ENCODE assay signal across 13 mouse cellular contexts in genomic region chr10:94940786-94941185, GRCm38 (mm10). TPM values are rescaled to one million over a fixed set of nuclear protein-coding genes. Genes with fewer than 3 reads are reported as not detected.
DNase-seq lines count a peak whose midpoint lies in the region; ATAC-seq and TF ChIP-seq lines count a peak whose summit lies in the region.
"Had no signal": no experiment of that assay in that cellular context is flagged by ENCODE, and none has a peak within 500 bp of the region (broad histone marks: within the 10 kb centered on the region; RNA-seq: fewer than 3 reads in every experiment).

No protein-coding gene starts in this region.

- H3K4me2 ChIP-seq in liver, embryonic 11.5 days, result no peak overlapping the region
- peak overlapping the region; percentile 12; the same call in 1 of the 2 replicates for H3K4me2 ChIP-seq in forebrain, embryonic 11.5 days (ENCODE audit: low read depth, low read length, severe bottlenecking)
- no peak overlapping the region for H3K4me2 ChIP-seq in intestine, embryonic 16.5 days (ENCODE audit: low read depth, low read length)
- H3K4me2 ChIP-seq: embryonic facial prominence, embryonic 15.5 days had no signal

- H3K79me2 ChIP-seq in liver, adult 2 months (ENCODE audit: control insufficient read depth, insufficient read depth, low read length), result no peaks in the 10 kb centered on the region

- H3K27me3 ChIP-seq in liver, adult 2 months (ENCODE audit: control insufficient read depth, insufficient read depth, low read length), result peaks cover 19% of the 10 kb centered on the region
- H3K27me3 ChIP-seq in liver, embryonic 11.5 days (replicated peaks; ENCODE audit: control insufficient read depth, insufficient read depth, low read length), result peaks cover 19% of the 10 kb centered on the region
- peaks cover 5% of the 10 kb centered on the region; the same call in 1 of the 2 replicates for H3K27me3 ChIP-seq in forebrain, embryonic 11.5 days (ENCODE audit: control insufficient read depth, insufficient read depth, low read length)
- peaks cover 40% of the 10 kb centered on the region for H3K27me3 ChIP-seq in intestine, embryonic 16.5 days (replicated peaks; ENCODE audit: control insufficient read depth, insufficient read depth, low read length)

- no peak for ATAC-seq in liver, embryonic 11.5 days (replicated peaks; ENCODE audit: low FRiP score)
- no peak for ATAC-seq in forebrain, embryonic 11.5 days (replicated peaks; ENCODE audit: low FRiP score)
- ATAC-seq in intestine, embryonic 16.5 days, result no peak
- ATAC-seq: activated CD4-positive, CD25-positive, alpha-beta regulatory T cell, adult 4 months had no signal

- TF ChIP-seq CTCF in liver, adult 2 months (IDR thresholded peaks at IDR 0.05; ENCODE audit: low read depth, low read length), result no peak

- H3K9me3 ChIP-seq in liver, embryonic 11.5 days (ENCODE audit: control insufficient read depth, low read length), result no peaks in the 10 kb centered on the region
- no peaks in the 10 kb centered on the region for H3K9me3 ChIP-seq in forebrain, embryonic 11.5 days (ENCODE audit: control insufficient read depth, low read length)
- H3K9me3 ChIP-seq in intestine, embryonic 16.5 days (ENCODE audit: control insufficient read depth, low read length), result no peaks in the 10 kb centered on the region
- H3K9me3 ChIP-seq: embryonic facial prominence, embryonic 15.5 days; liver, embryonic 13.5 days had no signal

- no peak overlapping the region for H3K4me3 ChIP-seq in liver, adult 2 months (ENCODE audit: insufficient read depth, low read depth, low read length)
- H3K4me3 ChIP-seq in liver, embryonic 11.5 days (ENCODE audit: low read depth, low read length), result no peak overlapping the region
- no peak overlapping the region for H3K4me3 ChIP-seq in forebrain, embryonic 11.5 days (ENCODE audit: low read depth, low read length)
- no peak overlapping the region for H3K4me3 ChIP-seq in intestine, embryonic 16.5 days (ENCODE audit: low read length)
- H3K4me3 ChIP-seq: embryonic facial prominence, embryonic 15.5 days had no signal

- H3K27ac ChIP-seq in liver, adult 2 months (replicated peaks; ENCODE audit: insufficient read depth, low read depth, low read length), result no peak overlapping the region
- no peak overlapping the region for H3K27ac ChIP-seq in liver, embryonic 11.5 days (ENCODE audit: low read depth, low read length)
- no peak overlapping the region for H3K27ac ChIP-seq in forebrain, embryonic 11.5 days (ENCODE audit: low read depth, low read length)
- no peak overlapping the region for H3K27ac ChIP-seq in intestine, embryonic 16.5 days (ENCODE audit: low read length)
- H3K27ac ChIP-seq: embryonic facial prominence, embryonic 15.5 days; liver, embryonic 13.5 days had no signal

- 20% methylated on average over 7 of the region's 7 CpGs for WGBS in liver, adult 2 months
- WGBS in liver, embryonic 11.5 days, result 43% methylated on average over 7 of the region's 7 CpGs
- 4% methylated on average over 7 of the region's 7 CpGs for WGBS in forebrain, embryonic 11.5 days
- 43% methylated on average over 7 of the region's 7 CpGs for WGBS in intestine, embryonic 16.5 days

- TF ChIP-seq POLR2A in liver, adult 2 months (IDR thresholded peaks at IDR 0.05; ENCODE audit: extremely low read depth, insufficient read depth, low read length), result no peak

- no peaks in the 10 kb centered on the region for H3K36me3 ChIP-seq in liver, adult 2 months (ENCODE audit: control insufficient read depth, insufficient read depth, low read length)
- no peaks in the 10 kb centered on the region for H3K36me3 ChIP-seq in liver, embryonic 11.5 days (ENCODE audit: control insufficient read depth, insufficient read depth, low read length)
- no peaks in the 10 kb centered on the region; the same call in 1 of the 2 replicates for H3K36me3 ChIP-seq in forebrain, embryonic 11.5 days (ENCODE audit: control insufficient read depth, insufficient read depth, low read length)
- no peaks in the 10 kb centered on the region for H3K36me3 ChIP-seq in intestine, embryonic 16.5 days (ENCODE audit: control insufficient read depth, insufficient read depth, low read length)
- H3K36me3 ChIP-seq: embryonic facial prominence, embryonic 15.5 days had no signal

- DNase-seq in liver, adult 2 months (ENCODE audit: extremely low read depth, low read depth, low spot score), result no peak
- DNase-seq in liver, embryonic 11.5 days (ENCODE audit: low spot score), result no peak
- DNase-seq in forebrain, embryonic 11.5 days (ENCODE audit: low spot score), result no peak
- peak; percentile 47 for DNase-seq in mesoderm, embryonic 11.5 days (ENCODE audit: low read depth, low spot score)
- peak; percentile 51 for DNase-seq in retina, embryonic 14.5 days (ENCODE audit: low spot score)
- no peak for DNase-seq in spleen, postnatal 36 days (ENCODE audit: low spot score in 2 of 2)
- DNase-seq in frontal cortex, postnatal 36 days (ENCODE audit: low spot score in 2 of 2), result no peak
- DNase-seq: gastrocnemius, postnatal 36 days; liver, embryonic 13.5 days; right cerebral cortex, postnatal 4 days had no signal

- peak overlapping the region; percentile 3; the same call in 1 of the 2 replicates for H3K9ac ChIP-seq in liver, adult 2 months (ENCODE audit: low read depth, low read length)
- H3K9ac ChIP-seq in liver, embryonic 11.5 days (ENCODE audit: low read depth, low read length), result no peak overlapping the region
- H3K9ac ChIP-seq in forebrain, embryonic 11.5 days (ENCODE audit: low read length), result no peak overlapping the region
- H3K9ac ChIP-seq in intestine, embryonic 16.5 days (ENCODE audit: low read depth, low read length), result no peak overlapping the region
- H3K9ac ChIP-seq: embryonic facial prominence, embryonic 15.5 days; liver, embryonic 13.5 days had no signal

- H3K4me1 ChIP-seq in liver, adult 2 months (ENCODE audit: control insufficient read depth, insufficient read depth, low read length), result no peaks in the 10 kb centered on the region
- peaks cover 36% of the 10 kb centered on the region for H3K4me1 ChIP-seq in liver, embryonic 11.5 days (replicated peaks; ENCODE audit: control insufficient read depth, insufficient read depth, low read length)
- peaks cover 21% of the 10 kb centered on the region for H3K4me1 ChIP-seq in forebrain, embryonic 11.5 days (replicated peaks; ENCODE audit: control insufficient read depth, insufficient read depth, low read length)
- peaks cover 19% of the 10 kb centered on the region for H3K4me1 ChIP-seq in intestine, embryonic 16.5 days (ENCODE audit: control insufficient read depth, insufficient read depth, low read length)

RNA-seq across cellular contexts. Expression of gene Plxnc1, which starts 3.8 kb away (rescaled TPM):
- total RNA-seq in liver, adult 2 months (2014; rRNA removed), result 11.6 and 13.9 TPM in 2 replicates
- 2.6 and 2.7 TPM in 2 replicates for polyA plus RNA-seq in liver, adult 2 months (2012; rRNA removed)
- 5.3 and 6.0 TPM in 2 replicates for polyA plus RNA-seq in liver, embryonic 11.5 days (2014; fragmentation: Nextera tagmentation; extraction: Ambion mirVana)
- 7.5 and 8.0 TPM in 2 replicates for polyA plus RNA-seq in forebrain, embryonic 11.5 days (2014; fragmentation: Nextera tagmentation; extraction: Ambion mirVana)
- polyA plus RNA-seq in intestine, embryonic 16.5 days (2015; fragmentation: Nextera tagmentation; extraction: Ambion mirVana), result 0.72 and 0.75 TPM in 2 replicates

Comparison
In these comparisons a context has a peak if more than half of its experiments do, and no peak if none do; other contexts are left out.
1. DNase-seq: peak in mesoderm, embryonic 11.5 days (single experiment) and retina, embryonic 14.5 days (single experiment); none in liver, adult 2 months (single experiment), liver, embryonic 11.5 days (single experiment), forebrain, embryonic 11.5 days (single experiment), spleen, postnatal 36 days (0 of 2) and frontal cortex, postnatal 36 days (0 of 2).